In genomic region chr2:25181891-25182397, GRCm38 (mm10) we compare ENCODE assay signal across 1 mouse cellular context.
A peak's percentile ranks its signal among the peaks of the same experiment; 100 is the strongest.
TF ChIP-seq lines count a peak whose summit lies in the region.

No protein-coding gene starts in this region.

TF ChIP-seq in CH12.LX, 34 proteins besides CTCF, POLR2A, EP300 and RAD21 (continued from another document):
- peak; percentile 38; the same call in 1 of the 2 replicates for TF ChIP-seq BHLHE40 (IDR thresholded peaks at IDR 0.05; ENCODE audit: low read depth, low read length)
- TF ChIP-seq HCFC1 (IDR thresholded peaks at IDR 0.05; ENCODE audit: low read depth, low read length), result no peak
- peak; percentile 71 for TF ChIP-seq SIN3A (IDR thresholded peaks at IDR 0.05; ENCODE audit: low read length)
- TF ChIP-seq MXI1 (IDR thresholded peaks at IDR 0.05; ENCODE audit: low read depth, low read length), result peak; percentile 56
- no peak for TF ChIP-seq NELFE (IDR thresholded peaks at IDR 0.05; ENCODE audit: low read depth, low read length)
- TF ChIP-seq E2F4 (IDR thresholded peaks at IDR 0.05; ENCODE audit: insufficient replicate concordance, low read depth, low read length), result 0 out of 2 replicates have a peak, but pooled peaks have one; percentile 41
- TF ChIP-seq MAZ (IDR thresholded peaks at IDR 0.05; ENCODE audit: low read depth, low read length), result no peak
- no peak for TF ChIP-seq ZMIZ1 (IDR thresholded peaks at IDR 0.05; ENCODE audit: low read depth, low read length)
- TF ChIP-seq ZKSCAN1 (IDR thresholded peaks at IDR 0.05; ENCODE audit: borderline replicate concordance, low read depth, low read length), result no peak
- no peak for TF ChIP-seq ETS1 (conservative IDR thresholded peaks at IDR 0.05; ENCODE audit: low read depth, low read length)
- TF ChIP-seq UBTF (IDR thresholded peaks at IDR 0.05; ENCODE audit: low read depth, low read length), result peak; percentile 11; the same call in 1 of the 2 replicates
- TF ChIP-seq SMC3 (IDR thresholded peaks at IDR 0.05; ENCODE audit: low read depth, low read length), result no peak
- TF ChIP-seq MAX (IDR thresholded peaks at IDR 0.05; ENCODE audit: low read length), result no peak
- TF ChIP-seq ELF1 (IDR thresholded peaks at IDR 0.05; ENCODE audit: low read depth, low read length), result no peak
